Mouse (Mus musculus): ENCODE data around the gene Zg16. TPM values are rescaled to one million over a fixed set of nuclear protein-coding genes. Genes with fewer than 3 reads are reported as not detected.

Zg16 gene
- polyA plus RNA-seq, 3 experiments from 2014 or later: 1.6 TPM; not detected in 2

DNA sequence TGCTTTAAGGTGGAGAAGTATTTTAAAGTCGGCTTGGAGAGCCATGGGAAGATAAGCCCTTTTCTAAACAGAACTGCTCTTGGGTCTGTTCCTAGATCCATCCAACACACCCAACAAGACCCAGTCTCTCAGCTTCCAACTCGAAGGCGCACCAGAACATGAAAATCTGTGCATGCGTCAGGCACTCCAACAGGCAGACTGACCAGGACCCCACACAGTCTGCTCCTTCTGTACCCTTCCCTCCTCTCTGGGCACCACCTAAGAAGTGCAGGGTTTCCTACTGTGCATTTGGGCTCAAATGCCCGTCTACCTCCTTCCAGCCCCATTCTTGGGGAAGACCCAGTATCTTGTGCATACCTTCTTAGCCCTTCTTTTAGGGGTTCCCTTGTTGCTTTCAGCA lies 66.6 kb downstream of the Zg16 start:
- no peak for ATAC-seq

GRCm38 (mm10) chr7:127020031-127020430 lies 67.1 kb downstream of the Zg16 start:
- no peak for ATAC-seq

GRCm38 (mm10) chr7:127019306-127019960 lies 67.7 kb downstream of the Zg16 start:
- no peak for ATAC-seq

- no peak for ATAC-seq
These were observed 68.5 kb downstream of the Zg16 start for GRCm38 (mm10) chr7:127018416-127019305.

DNA sequence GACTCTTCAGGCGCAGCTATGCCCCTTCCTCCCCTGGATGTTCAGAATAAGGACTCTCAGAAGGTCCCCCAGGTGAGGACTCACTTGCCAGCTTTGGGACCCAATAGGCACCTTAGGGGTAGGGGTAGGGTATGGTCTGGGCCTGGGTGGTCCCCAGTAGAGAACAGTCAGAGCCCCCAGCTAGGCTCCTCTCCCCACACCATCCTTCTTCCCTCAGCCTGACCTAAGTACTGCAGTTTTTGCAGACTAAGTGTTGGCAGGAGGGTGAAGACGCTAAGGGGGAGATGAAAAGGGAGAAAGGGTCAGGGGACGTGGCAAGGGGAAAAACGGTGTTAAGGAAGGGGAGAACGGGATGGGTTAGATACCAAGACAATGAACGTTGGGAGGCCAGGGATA lies 69.2 kb downstream of the Zg16 start:
- no peak for ATAC-seq

DNA sequence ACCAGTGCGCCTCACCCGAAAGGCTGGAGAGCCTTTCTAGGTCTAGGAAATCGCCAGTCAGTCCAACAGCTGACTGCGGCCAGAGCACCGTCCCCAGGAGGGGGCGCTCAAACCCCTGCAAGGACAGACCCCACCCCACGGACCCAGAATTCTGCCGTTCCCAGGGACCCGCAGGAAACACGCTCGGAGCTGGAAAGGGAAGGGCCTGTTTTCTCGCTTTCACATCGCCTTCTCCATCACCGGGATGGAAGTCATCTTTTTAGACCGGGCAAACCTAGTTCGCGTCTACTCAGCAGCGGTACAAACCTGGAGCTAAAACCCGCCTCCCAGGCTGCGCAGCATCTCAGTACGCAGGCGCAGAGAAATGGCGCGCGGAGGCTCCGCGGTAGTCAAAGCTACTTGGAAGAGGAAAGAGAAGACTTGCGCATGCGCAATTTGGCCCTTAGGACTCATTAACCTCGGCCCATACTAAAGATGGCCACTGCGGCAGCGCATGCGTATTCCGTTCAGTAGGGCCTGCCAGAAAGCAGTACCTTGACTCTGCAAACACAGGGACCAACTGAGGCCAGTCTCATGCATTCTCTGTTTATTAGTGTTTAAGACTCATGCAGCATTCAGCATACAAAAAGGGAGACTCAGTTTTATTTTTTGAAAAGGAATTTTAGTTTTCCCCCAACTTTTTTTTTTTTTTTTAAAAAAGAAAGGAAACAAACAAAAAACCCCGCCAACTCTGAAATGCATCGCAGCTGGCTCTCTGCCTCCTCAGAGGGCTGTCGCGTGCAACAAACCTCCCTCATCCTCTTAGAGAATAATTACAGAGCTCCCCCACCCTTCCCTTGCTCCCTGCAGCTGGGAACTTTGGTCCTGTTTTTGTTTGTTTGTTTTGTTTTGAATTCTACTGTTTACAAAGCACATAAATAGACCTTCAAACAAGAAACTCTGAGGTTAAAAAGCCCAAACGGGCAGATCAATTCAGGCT lies 69.9 kb downstream of the Zg16 start, which contains the start of gene Pagr1a:
Pagr1a (minus strand) TSS at position 382 of the 979 bp plus-strand sequence.
- peak; percentile 71 for ATAC-seq

- ATAC-seq: peak; percentile 60
These were observed 70.6 kb downstream of the Zg16 start for GRCm38 (mm10) chr7:127016486-127016938.

DNA sequence TGATC lies 70.8 kb downstream of the Zg16 start, which contains the start of gene Pagr1b:
Pagr1b (minus strand) TSS at position 4 of the 5 bp plus-strand sequence.
- ATAC-seq: no peak

DNA sequence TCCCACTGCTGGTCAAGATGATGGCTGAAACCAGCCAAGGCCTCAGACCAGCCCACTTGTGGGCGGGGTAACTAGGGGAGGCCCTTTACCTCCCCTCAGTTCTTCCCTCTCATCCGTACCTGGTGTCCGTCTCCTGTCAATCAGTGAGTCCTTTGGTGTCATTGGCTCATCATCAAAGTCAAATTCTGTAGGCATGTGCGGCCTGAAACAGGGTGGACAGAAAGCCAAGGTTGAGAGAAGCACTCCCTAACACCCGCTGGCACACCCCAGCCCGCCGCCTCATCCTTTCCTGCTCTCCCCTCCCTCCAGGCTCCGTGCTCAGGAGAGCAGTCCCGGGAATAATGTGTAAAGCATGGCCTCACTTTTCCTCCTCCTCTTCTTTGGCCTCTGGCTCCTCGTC lies 71.0 kb downstream of the Zg16 start:
- ATAC-seq: no peak

GRCm38 (mm10) chr7:127014993-127015392 lies 72.1 kb downstream of the Zg16 start:
- ATAC-seq: no peak

DNA sequence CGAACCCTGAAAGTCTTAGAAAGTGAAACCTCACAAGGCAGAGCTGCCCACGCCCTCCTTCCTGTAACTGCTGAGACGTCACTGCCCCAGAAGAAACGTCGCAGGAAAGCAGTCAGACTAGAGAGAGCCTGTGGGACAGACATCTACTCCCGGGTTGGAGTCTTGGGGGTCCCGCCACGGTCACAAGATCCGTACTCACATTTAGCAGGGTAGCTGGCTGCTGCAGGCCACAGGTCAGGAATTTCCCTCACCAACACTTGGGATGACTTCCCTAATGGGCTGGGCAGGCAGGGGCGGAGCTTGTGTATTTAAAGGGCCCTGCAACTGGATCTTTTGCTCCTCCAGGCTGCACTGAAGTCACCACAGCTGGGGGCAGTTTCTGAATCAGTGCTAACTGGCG lies 72.8 kb downstream of the Zg16 start, which contains the start of gene Mvp:
Mvp (minus strand) TSS at position 302 of the 400 bp plus-strand sequence.
- peak; percentile 70 for ATAC-seq

- no peak for ATAC-seq
These were observed 73.7 kb downstream of the Zg16 start for GRCm38 (mm10) chr7:127013385-127013784.

DNA sequence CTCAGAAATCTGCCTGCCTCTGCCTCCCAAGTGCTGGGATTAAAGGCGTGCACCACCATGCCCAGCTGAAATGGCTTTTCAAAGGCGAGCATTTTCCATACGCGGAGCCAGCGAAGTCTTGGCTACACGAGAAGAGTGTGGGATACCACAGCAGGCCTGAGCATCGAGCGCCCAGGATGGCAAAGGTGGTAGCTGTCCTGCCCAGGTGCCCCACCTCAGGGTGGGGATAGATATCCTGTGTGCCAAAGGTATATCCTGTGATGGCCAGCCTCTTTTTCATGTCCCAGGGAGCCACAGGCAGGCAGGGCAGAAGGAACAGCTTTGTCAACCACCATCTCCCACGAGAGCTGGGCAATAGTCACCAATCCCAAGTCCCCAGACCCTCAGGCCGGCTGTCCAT lies 74.3 kb downstream of the Zg16 start:
- no peak for ATAC-seq

- ATAC-seq: no peak
These were observed 74.8 kb downstream of the Zg16 start for GRCm38 (mm10) chr7:127012374-127012773.

- no peak for ATAC-seq
These were observed 75.4 kb downstream of the Zg16 start for GRCm38 (mm10) chr7:127011717-127012116.

DNA sequence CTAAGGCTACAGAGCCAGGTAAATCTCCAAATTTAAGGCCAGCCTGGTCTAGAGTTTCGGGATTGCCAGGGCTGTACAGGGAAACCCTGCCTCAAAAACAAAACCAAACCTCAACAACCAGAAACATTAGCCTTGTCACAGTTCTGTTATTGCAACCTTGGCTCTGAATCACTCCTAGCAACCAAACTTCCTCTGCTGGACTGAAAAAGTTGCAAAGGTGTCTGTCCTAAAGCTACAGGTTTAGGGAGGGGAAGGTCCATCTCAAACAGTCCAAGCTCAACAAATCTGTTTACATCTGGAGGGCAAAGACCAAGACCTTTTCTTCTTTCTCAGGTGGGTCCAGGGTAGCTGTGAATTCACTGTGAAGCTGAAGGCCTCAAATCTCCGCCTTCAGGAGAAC lies 76.1 kb downstream of the Zg16 start:
- no peak for ATAC-seq

DNA sequence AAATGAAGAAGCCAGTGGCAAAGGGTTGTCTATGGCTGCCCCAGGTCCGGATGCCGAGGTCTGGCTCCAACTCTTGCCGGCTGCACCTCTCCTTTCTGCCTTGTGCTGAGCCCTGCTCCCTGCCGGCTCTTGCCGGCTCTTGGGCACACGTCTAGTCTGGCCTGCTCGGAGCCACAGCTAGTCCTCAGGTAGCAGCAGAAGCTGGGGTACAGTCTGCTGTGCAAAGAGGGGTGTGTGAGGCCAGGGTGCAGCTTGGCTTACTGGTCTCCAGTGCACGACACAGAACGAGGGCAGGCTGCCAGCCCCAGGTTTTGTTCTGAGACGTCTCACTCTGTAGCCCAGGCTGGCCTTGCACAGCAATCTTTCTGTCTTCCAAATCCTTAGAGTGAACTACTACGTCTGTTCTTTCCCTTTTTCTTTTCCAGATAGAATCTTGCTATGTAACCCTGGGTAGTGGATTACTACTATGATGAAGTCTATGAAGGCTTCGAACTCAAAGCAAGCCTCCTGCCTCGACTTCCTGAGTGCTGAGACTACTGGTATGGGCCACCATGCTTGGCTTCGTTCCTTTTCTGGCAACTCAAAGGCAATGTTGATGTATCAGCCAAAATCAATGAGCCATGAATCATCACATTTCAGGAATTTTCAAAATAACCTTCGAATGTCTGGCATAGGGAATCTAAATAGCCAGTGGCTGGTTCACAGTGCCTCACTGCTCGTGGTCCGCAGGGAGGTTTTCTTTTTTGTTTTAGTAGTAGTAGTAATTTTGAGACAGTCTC lies 77.6 kb downstream of the Zg16 start:
- no peak for ATAC-seq

DNA sequence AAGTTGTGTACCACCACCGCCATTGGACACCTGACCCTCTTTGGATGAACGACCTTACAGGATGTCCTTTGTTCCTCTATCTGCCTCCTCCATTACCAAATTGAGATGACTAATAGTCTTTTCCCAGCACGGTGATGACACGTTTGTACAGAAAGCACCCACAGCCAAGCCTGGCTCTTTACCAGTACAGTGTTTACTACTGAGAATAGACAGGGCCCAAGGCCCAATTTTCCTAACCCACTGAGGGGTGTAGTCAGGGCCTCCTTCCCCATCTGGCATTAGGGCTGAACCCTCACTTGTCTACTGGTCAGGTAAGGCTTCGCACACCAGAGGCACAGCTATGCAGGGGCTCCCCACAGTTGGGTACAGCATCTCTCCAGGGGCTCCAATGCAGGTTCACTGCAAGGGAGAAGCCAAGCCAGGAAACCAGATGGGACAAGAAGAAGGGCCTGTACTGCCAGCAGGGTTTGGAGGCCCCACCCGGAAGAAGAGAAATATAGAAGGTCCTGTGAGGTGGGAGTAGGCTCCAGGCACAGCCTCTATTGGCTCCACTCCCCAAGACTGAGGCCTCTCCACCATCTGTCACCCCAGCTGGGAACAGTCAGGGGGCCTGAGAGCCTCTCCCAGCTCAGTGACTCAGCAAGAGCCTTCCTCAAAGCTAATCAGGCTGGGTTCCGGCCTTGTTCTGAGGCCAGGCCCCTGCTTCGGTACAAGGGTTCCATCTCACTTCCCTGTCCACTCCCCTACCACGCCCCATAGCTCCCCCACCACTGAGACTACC lies 78.7 kb downstream of the Zg16 start:
- no peak for ATAC-seq

DNA sequence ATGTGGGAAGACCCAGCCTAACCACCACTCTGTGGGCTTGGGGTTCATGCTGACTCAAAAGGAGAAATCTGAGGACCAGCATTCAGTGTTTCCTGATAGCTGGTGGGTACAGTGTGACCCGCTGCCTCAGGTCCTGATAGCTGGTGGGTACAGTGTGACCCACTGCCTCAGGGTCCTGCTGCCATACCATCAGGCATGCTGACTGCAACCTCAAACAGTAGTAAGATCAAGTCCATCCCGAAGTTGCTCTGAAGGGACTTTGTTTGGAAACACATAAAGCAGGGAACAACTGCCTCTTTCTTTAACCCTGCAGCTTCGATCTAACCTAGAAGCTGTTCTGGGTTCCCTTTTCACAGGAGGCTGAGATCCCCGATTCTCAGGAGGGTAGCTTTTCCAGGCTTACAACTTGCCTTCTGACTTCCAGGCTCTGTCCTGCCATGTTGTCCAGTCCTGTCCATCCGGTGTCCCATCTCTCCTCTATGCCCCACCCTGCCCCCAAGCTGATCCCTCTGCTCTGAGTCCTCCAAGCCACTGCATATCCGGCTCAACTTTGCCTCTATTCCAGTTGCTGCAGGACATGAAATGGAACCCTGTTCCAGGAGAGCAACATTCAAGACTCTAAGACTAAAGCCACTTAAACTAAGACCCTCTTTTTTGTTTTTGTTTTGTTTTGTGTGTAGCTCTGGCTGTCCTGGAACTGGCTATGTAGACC lies 79.7 kb downstream of the Zg16 start:
- ATAC-seq: no peak

- ATAC-seq: no peak
These were observed 82.8 kb downstream of the Zg16 start for GRCm38 (mm10) chr7:127004122-127004875.

All from inflammation-experienced regulatory T-cells, adult 6 months (primary cell).